Mouse (Mus musculus) stomach, postnatal 0 days (tissue): Measurements from ENCODE around the gene Kirrel3.

Source experiments
- CTCF ChIP-seq: IDR thresholded peaks from 2 replicates; pipeline ENCODE4 v1.5.1; 2016; ENCODE audit warnings: antibody characterized with exemption, low read depth, mild to moderate bottlenecking, moderate library complexity
- EP300 ChIP-seq: optimal IDR thresholded peaks from 2 replicates; pipeline ENCODE3; 2016; ENCODE audit warnings: antibody characterized with exemption

GRCm38 (mm10) chr9:35024591-35025496, 539.1 kb downstream of the Kirrel3 start:
- TF ChIP-seq CTCF, result no peak
- TF ChIP-seq EP300, result no peak
